Comparison of ENCODE assay signal across 12 mouse cellular contexts in genomic region chr4:85260687-85261658, GRCm38 (mm10). TPM values are rescaled to one million over a fixed set of nuclear protein-coding genes. Genes with fewer than 3 reads are reported as not detected.
A peak's percentile ranks its signal among the peaks of the same experiment; 100 is the strongest.
DNase-seq lines count a peak whose midpoint lies in the region; ATAC-seq and TF ChIP-seq lines count a peak whose summit lies in the region.
"Had no signal": no experiment of that assay in that cellular context is flagged by ENCODE, and none has a peak within 500 bp of the region (broad histone marks: within the 10 kb centered on the region; RNA-seq: fewer than 3 reads in every experiment).

No protein-coding gene starts in this region.

- DNase-seq in brain, embryonic 14.5 days (ENCODE audit: low read depth): peak; percentile 86
- peak; percentile 82 to 84 for DNase-seq in cerebellum, adult 18-20 months
- DNase-seq in left cerebral cortex, postnatal 4 days: peak; percentile 90
- DNase-seq in adrenal gland, adult 18-20 months (ENCODE audit: low spot score in 2 of 2): no peak
- DNase-seq in thymus, adult 2 months: no peak
- no peak for DNase-seq in adrenal gland, adult 2 months
- DNase-seq: kidney, postnatal 4 days; thymus, postnatal 25 days had no signal

- peaks cover 5% of the 10 kb centered on the region for H3K4me1 ChIP-seq in hindbrain, embryonic 16.5 days (ENCODE audit: control insufficient read depth, insufficient read depth, low read depth, low read length)
- no peaks in the 10 kb centered on the region for H3K4me1 ChIP-seq in thymus, adult 2 months (replicated peaks; ENCODE audit: control insufficient read depth, insufficient read depth, low read length)
- H3K4me1 ChIP-seq: liver, embryonic 15.5 days had no signal

- no peak overlapping the region for H3K4me2 ChIP-seq in hindbrain, embryonic 16.5 days (ENCODE audit: low read length)
- H3K4me2 ChIP-seq: liver, embryonic 15.5 days; midbrain, embryonic 12.5 days had no signal

- ATAC-seq in hindbrain, embryonic 16.5 days: peak; percentile 80

- H3K27ac ChIP-seq in hindbrain, embryonic 16.5 days (ENCODE audit: low read depth, low read length): peak overlapping the region; percentile 71
- no peak overlapping the region for H3K27ac ChIP-seq in thymus, adult 2 months (ENCODE audit: control insufficient read depth, insufficient read depth, low read length)
- H3K27ac ChIP-seq: liver, embryonic 15.5 days; midbrain, embryonic 12.5 days had no signal

- no peak for TF ChIP-seq POLR2A in brain, embryonic 14.5 days (IDR thresholded peaks at IDR 0.05; ENCODE audit: borderline replicate concordance, extremely low read depth, insufficient read depth, insufficient read length, poor library complexity, severe bottlenecking)
- TF ChIP-seq POLR2A in thymus, adult 2 months (IDR thresholded peaks at IDR 0.05; ENCODE audit: control insufficient read depth, extremely low read depth, insufficient read depth, low read length, poor library complexity): no peak

- H3K9me3 ChIP-seq in hindbrain, embryonic 16.5 days (ENCODE audit: control insufficient read depth, low read length): no peaks in the 10 kb centered on the region
- H3K9me3 ChIP-seq: liver, embryonic 15.5 days; midbrain, embryonic 12.5 days had no signal

- H3K36me3 ChIP-seq in hindbrain, embryonic 16.5 days (ENCODE audit: control insufficient read depth, insufficient read depth, low read length): no peaks in the 10 kb centered on the region
- H3K36me3 ChIP-seq in thymus, adult 2 months (ENCODE audit: control insufficient read depth, insufficient read depth, low read length): no peaks in the 10 kb centered on the region
- H3K36me3 ChIP-seq: liver, embryonic 15.5 days; midbrain, embryonic 12.5 days had no signal

- no peak overlapping the region for H3K4me3 ChIP-seq in hindbrain, embryonic 16.5 days (ENCODE audit: low read length)
- no peak overlapping the region for H3K4me3 ChIP-seq in thymus, adult 2 months (ENCODE audit: control insufficient read depth, insufficient read depth, low read length)
- H3K4me3 ChIP-seq: liver, embryonic 15.5 days; midbrain, embryonic 12.5 days had no signal

- no peak for TF ChIP-seq CTCF in brain, embryonic 14.5 days (IDR thresholded peaks at IDR 0.05; ENCODE audit: borderline replicate concordance, extremely low read depth, insufficient read depth, insufficient read length)
- TF ChIP-seq CTCF in thymus, adult 2 months (IDR thresholded peaks at IDR 0.05; ENCODE audit: borderline replicate concordance, control insufficient read depth, extremely low read depth, insufficient read depth, low read length, poor library complexity): no peak

- H3K27me3 ChIP-seq in hindbrain, embryonic 16.5 days (replicated peaks; ENCODE audit: control insufficient read depth, insufficient read depth, low read length): no peaks in the 10 kb centered on the region
- no peaks in the 10 kb centered on the region for H3K27me3 ChIP-seq in thymus, adult 2 months (ENCODE audit: control insufficient read depth, insufficient read depth, low read length)
- H3K27me3 ChIP-seq: liver, embryonic 15.5 days; midbrain, embryonic 12.5 days had no signal

- WGBS in hindbrain, embryonic 16.5 days: 66% methylated on average over 12 of the region's 12 CpGs
- WGBS in thymus, adult 2 months: 91% methylated on average over 12 of the region's 12 CpGs

- no peak overlapping the region for H3K9ac ChIP-seq in hindbrain, embryonic 16.5 days (ENCODE audit: low read depth, low read length)
- H3K9ac ChIP-seq: liver, embryonic 15.5 days; midbrain, embryonic 12.5 days had no signal

- intact Hi-C loops in left cerebral cortex, postnatal 4 days (cut with DNase I): no loop called here

RNA-seq across cellular contexts. Expression of gene Sh3gl2, which starts 56.0 kb away (rescaled TPM):
- 35.2 and 46.7 TPM in 2 replicates for polyA plus RNA-seq in brain, embryonic 14.5 days (2012; rRNA removed)
- 121 and 138 TPM in 2 replicates for polyA plus RNA-seq in hindbrain, embryonic 16.5 days (2015; fragmentation: Nextera tagmentation; extraction: Ambion mirVana)
- 100 to 1,000 TPM; 148 to 155 TPM for total RNA-seq in left cerebral cortex, postnatal 4 days (2021)
- total RNA-seq in adrenal gland, adult 18-20 months (2021): 10 to 100 TPM; 24.0 to 32.9 TPM
- polyA plus RNA-seq in thymus, adult 2 months (2012; rRNA removed): 0.11 and 0.22 TPM in 2 replicates
- 10 to 100 TPM; 27.7 to 41.8 TPM for total RNA-seq in adrenal gland, adult 2 months (2021)
- 7.7 and 8.9 TPM in 2 replicates for polyA plus RNA-seq in adrenal gland, adult 2 months (2012; rRNA removed)
- total RNA-seq: hematopoietic stem cell, adult 5-6 weeks had no signal
- polyA plus RNA-seq: liver, embryonic 15.5 days had no signal

Comparison
In these comparisons a context has a peak if more than half of its experiments do, and no peak if none do; other contexts are left out.
1. DNase-seq: peak in brain, embryonic 14.5 days (single experiment), cerebellum, adult 18-20 months (2 of 2) and left cerebral cortex, postnatal 4 days (single experiment); none in adrenal gland, adult 18-20 months (0 of 2), thymus, adult 2 months (single experiment) and adrenal gland, adult 2 months (single experiment).